Mouse (Mus musculus) midbrain, postnatal 0 days (tissue): ENCODE results near the gene Cc2d1a. TPM values are rescaled to one million over a fixed set of nuclear protein-coding genes. Genes with fewer than 3 reads are reported as not detected.

Experiments used
- ATAC-seq: fragments of 200-750 bp; cut with Nextera tagmentation; 2 replicates; pipeline ENCODE4 v1.8.0; 2017; ENCODE audit warnings: moderate number of reproducible peaks, mild to moderate bottlenecking, moderate TSS enrichment, moderate library complexity; ENCODE audit not compliant: low FRiP score
- DNase-seq: peaks from one replicate; pipeline ENCODE4 v3.0.0-alpha.2; 2015; ENCODE audit warnings: low spot score
- H3K27ac ChIP-seq: fragments of 300-500 bp; sonication (generic); 2 replicates; pipeline ENCODE4 v1.5.1; 2014; ENCODE audit warnings: low read depth, mild to moderate bottlenecking, low read length, mixed read lengths
- H3K27me3 ChIP-seq: fragments of 300-500 bp; sonication (generic); 2 replicates; pipeline ENCODE4 v1.6.1; 2014; ENCODE audit warnings: low read length, control low read depth, mixed read lengths; ENCODE audit not compliant: insufficient read depth
- H3K36me3 ChIP-seq: fragments of 300-500 bp; sonication (generic); 2 replicates; pipeline ENCODE4 v1.6.1; 2014; ENCODE audit warnings: low read length, control low read depth, mixed read lengths; ENCODE audit not compliant: insufficient read depth
- H3K4me1 ChIP-seq: fragments of 300-500 bp; sonication (generic); 2 replicates; pipeline ENCODE4 v1.6.1; 2014; ENCODE audit warnings: mild to moderate bottlenecking, control low read depth, antibody characterized with exemption, low read length, mixed read lengths; ENCODE audit not compliant: insufficient read depth
- H3K4me2 ChIP-seq: fragments of 300-500 bp; sonication (generic); 2 replicates; pipeline ENCODE4 v1.6.1; 2014; ENCODE audit warnings: low read depth, mild to moderate bottlenecking, low read length, mixed read lengths; ENCODE audit not compliant: poor library complexity, severe bottlenecking
- H3K4me3 ChIP-seq: fragments of 300-500 bp; sonication (generic); 2 replicates; pipeline ENCODE4 v1.5.1; 2014; ENCODE audit warnings: low read depth, mild to moderate bottlenecking, low read length, moderate library complexity
- H3K9ac ChIP-seq: fragments of 300-500 bp; sonication (generic); replicated peaks from 2 replicates; pipeline ENCODE4 v1.6.1; 2014; ENCODE audit warnings: mild to moderate bottlenecking, low read length, moderate library complexity, mixed read lengths; ENCODE audit not compliant: poor library complexity, severe bottlenecking
- H3K9me3 ChIP-seq: fragments of 300-500 bp; sonication (generic); 2 replicates; pipeline ENCODE4 v1.6.1; 2016; ENCODE audit warnings: low read length, control low read depth
- CTCF ChIP-seq: IDR thresholded peaks from 2 replicates; pipeline ENCODE4 v1.5.1; 2016; ENCODE audit warnings: antibody characterized with exemption, mild to moderate bottlenecking
- WGBS: fragments of 180-500 bp; shearing (Covaris S2); extraction: QIAGEN DNeasy Blood & Tissue Kit; methylation state at CpG from one replicate; pipeline ENCODE4 v1.1.7; 2014; 5-methylcytosine and 5-hydroxymethylcytosine counted together
- polyA plus RNA-seq: library from polyadenylated mRNA; unstranded; fragments of >200 nt; fragmentation: Nextera tagmentation; extraction: Ambion mirVana; gene quantifications from 2 replicates; pipeline ENCODE4 v1.2.1, GENCODE M21; 2015
- total RNA-seq: library from RNA; depleted of rRNA; stranded (reverse); fragments of >200 nt; gene quantifications from 2 replicates; pipeline ENCODE4 v1.2.3, GENCODE M21; 2014

Gene Cc2d1a
- total and polyA plus RNA-seq, 2 experiments from 2014 or later: 65.9 to 101 TPM

DNA sequence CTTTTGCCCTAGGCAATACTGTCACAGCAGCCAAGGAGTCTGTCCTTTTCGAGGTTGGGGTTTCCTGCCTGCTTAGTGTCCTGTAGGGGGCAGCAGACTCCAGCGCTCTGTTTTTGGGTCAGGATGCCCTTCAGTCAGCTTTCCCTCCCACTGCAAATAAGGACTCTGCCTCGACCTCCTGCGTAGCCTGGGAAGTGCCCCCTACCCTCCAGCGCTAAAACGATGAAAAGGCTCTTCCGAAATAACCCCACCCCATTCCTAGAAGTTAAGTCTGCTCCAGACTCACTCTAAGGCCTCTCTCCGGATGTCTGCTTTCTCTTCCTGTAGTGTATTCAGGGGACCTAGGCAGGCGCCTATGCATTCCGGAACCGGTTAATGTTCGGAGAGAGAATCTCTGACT, 38.8 kb upstream of the Cc2d1a start:
- Histone ChIP-seq H3K9me3 (no peaks in the 10 kb centered on the region), H3K36me3 (no peaks in the 10 kb centered on the region), H3K4me1 (peaks cover 10% of the 10 kb centered on the region; the same call in 1 of the 2 replicates), H3K27ac (no peak overlapping the region), H3K27me3 (no peaks in the 10 kb centered on the region), H3K4me3 (peak overlapping the region; percentile 15; the same call in 1 of the 2 replicates), H3K4me2 (peak overlapping the region; percentile 44), H3K9ac (no peak overlapping the region)
- peak; percentile 92 for TF ChIP-seq CTCF
- under 1% methylated on average over 12 of the region's 12 CpGs for WGBS
- DNase-seq (peak; percentile 81), ATAC-seq (no peak)

DNA sequence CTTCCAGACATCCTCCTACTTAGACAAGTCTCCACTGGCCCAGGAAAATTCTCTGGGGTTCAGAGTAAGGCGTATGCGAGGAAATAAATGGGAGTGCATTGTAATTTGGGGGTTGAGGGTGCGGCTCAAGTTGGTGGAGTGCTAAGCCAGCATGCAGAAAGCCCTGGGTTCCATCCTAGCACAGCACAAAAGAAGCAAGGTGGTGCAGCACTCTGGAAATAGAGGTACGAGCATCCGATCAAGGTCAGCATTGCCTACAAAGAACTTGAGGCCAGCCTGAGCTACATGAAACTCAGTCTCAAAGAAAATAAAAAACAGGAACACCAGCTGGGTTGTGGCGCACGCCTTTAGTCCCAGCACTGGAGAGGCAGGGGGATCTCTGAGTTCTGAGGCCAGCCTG, 37.4 kb upstream of the Cc2d1a start, which contains the start of gene Nanos3:
Gene Nanos3, minus strand, starts transcription at position 101 of the 400 bp plus-strand sequence.
- WGBS: 96% methylated on average over 7 of the region's 7 CpGs
- no peaks in the 10 kb centered on the region for H3K9me3 ChIP-seq
- peak within 1 kb of the TSS; percentile 79 for H3K4me3 ChIP-seq
- H3K27me3 ChIP-seq: no peaks in the 10 kb centered on the region
- peak within 1 kb of the TSS; percentile 96 for H3K9ac ChIP-seq
- H3K4me2 ChIP-seq: peak within 1 kb of the TSS; percentile 80
- H3K36me3 ChIP-seq: no peaks in the 10 kb centered on the region
- no peak for ATAC-seq
- H3K27ac ChIP-seq: peak within 1 kb of the TSS; percentile 97
- TF ChIP-seq CTCF: no peak
- no peak for DNase-seq
- peaks cover 22% of the 10 kb centered on the region for H3K4me1 ChIP-seq

DNA sequence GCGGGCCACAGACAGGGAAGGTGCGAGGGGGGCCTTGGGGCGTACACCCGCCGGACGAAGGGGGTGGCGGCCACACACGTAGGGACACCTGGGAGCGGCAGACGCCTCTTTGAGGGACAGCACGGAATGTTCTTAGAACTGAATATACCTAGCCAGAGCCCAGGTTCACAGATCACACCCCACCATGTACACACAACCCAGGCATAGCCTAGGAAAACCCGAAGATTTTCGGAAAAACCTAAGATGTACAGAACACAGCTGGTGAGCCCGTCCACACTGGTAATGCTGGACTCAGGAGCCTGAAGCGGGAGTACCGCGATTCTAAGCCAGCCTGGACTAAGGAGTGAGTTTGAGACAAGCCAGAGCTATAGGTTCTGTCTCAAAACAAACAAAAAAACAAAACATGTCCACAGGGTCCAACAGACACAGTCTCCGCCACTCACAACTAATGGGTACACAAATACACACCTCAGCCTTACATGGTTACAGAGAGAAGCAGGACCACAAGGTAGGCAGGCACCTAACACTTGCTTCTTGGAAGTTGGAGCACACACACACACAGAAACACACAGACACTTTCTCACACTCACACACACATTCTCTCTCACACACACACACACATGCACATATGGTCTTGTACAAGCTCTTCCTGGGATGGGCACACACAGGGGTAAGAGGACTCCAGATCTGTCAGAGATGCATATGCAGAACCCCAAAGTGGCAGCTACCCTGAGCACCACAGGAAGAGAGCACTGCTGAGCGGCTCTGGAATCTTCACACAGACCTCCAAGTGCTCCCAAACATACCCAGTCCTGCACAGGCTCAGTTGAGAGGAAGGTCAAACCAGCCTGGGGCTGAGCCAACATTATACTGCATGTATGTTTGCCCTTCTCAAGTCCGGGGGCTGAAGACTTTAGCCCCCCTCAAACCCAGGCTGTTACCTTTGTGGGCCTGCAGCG, 36.6 kb upstream of the Cc2d1a start:
- TF ChIP-seq CTCF: no peak
- peak; percentile 11 for ATAC-seq
- peak overlapping the region; percentile 80 for H3K4me2 ChIP-seq
- H3K9ac ChIP-seq: peak overlapping the region; percentile 96
- 15% methylated on average over 21 of the region's 21 CpGs for WGBS
- no peaks in the 10 kb centered on the region for H3K36me3 ChIP-seq
- H3K4me1 ChIP-seq: peaks cover 26% of the 10 kb centered on the region
- peak overlapping the region; percentile 97 for H3K27ac ChIP-seq
- no peaks in the 10 kb centered on the region for H3K9me3 ChIP-seq
- no peaks in the 10 kb centered on the region for H3K27me3 ChIP-seq
- H3K4me3 ChIP-seq: peak overlapping the region; percentile 79
- no peak for DNase-seq

DNA sequence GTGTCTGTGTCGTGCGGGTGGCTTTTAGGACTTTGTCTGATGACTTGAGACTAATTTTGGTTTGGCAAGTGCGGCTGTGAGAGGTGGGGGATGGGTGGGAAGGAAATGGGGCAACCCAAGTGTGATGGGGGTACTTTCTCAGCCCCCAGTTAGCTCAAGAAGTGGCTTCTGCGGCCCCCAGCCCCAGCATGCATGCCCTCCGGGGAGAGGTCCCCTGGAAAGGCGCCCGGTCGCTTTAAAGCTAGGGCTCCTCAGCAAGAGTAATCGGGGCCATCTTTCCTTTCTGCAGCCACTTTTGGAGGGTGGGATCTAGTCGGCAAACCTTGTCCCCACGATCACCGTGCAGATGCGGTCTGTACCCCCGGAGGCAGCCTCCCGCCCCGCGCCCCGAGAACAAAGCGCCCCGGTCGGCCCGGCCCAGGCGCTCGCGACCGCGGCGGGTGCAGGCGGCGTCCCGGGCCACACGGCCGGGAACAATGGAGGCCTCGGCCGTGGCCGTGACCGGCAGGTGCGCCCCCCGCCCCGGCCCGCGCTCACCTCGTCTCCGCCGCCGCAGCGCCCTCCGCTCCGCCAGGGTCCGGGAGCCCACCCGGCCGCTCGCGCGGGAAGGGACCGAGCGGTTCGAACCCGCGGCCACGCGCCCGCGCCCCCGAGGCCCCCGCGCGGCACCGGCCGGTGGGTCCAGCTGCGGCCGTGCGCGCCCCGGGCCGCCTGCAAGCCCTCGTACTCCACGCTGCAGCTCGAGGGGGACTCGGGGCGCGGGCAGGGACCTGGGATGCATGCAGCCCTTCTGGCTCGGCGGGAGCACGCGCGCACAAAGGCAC, 35.7 kb upstream of the Cc2d1a start:
- no peaks in the 10 kb centered on the region for H3K36me3 ChIP-seq
- peak overlapping the region; percentile 80 for H3K4me2 ChIP-seq
- peaks cover 26% of the 10 kb centered on the region for H3K4me1 ChIP-seq
- WGBS: 1% methylated on average over 81 of the region's 87 CpGs
- ATAC-seq (peak; percentile 60), DNase-seq (peak; percentile 41)
- no peaks in the 10 kb centered on the region for H3K9me3 ChIP-seq
- peak overlapping the region; percentile 97 for H3K27ac ChIP-seq
- no peak for TF ChIP-seq CTCF
- H3K4me3 ChIP-seq: peak overlapping the region; percentile 79
- H3K27me3 ChIP-seq: no peaks in the 10 kb centered on the region
- H3K9ac ChIP-seq: peak overlapping the region; percentile 96

DNA sequence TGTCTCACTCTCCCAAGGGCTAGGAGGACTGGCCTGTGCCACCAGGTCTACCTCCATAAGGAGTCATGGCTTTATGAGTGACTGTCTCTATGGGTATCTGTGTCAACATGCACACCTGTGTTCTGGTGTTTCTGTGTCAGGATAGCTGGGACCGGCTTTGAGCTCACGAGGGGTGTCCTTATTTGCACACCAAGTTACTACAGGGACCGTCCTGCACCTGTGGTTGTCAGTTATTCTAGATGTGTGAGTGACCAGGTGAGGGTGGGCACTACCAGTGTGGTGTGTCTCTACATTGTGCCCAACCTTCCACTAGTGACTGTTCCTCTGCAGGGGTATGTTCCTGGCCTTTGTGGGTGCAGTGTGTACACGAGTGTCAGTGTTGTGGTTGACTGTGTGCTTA, 35.1 kb upstream of the Cc2d1a start:
- Histone ChIP-seq H3K27ac (peak overlapping the region; percentile 97), H3K4me1 (peaks cover 26% of the 10 kb centered on the region), H3K36me3 (no peaks in the 10 kb centered on the region), H3K4me2 (peak overlapping the region; percentile 80), H3K9ac (peak overlapping the region; percentile 96; the same call in 1 of the 2 replicates), H3K27me3 (no peaks in the 10 kb centered on the region), H3K4me3 (peak overlapping the region; percentile 79), H3K9me3 (no peaks in the 10 kb centered on the region)
- DNase-seq: no peak
- 40% methylated on average over 4 of the region's 4 CpGs for WGBS
- ATAC-seq: peak; percentile 15; the same call in 1 of the 2 replicates
- TF ChIP-seq CTCF: no peak
